Mouse (Mus musculus): ENCODE data around the gene Flt3l. TPM values are rescaled to one million over a fixed set of nuclear protein-coding genes. Genes with fewer than 3 reads are reported as not detected.

Flt3l gene
- polyA plus RNA-seq, 1 experiment from 2014 or later: 1.3 TPM

DNA sequence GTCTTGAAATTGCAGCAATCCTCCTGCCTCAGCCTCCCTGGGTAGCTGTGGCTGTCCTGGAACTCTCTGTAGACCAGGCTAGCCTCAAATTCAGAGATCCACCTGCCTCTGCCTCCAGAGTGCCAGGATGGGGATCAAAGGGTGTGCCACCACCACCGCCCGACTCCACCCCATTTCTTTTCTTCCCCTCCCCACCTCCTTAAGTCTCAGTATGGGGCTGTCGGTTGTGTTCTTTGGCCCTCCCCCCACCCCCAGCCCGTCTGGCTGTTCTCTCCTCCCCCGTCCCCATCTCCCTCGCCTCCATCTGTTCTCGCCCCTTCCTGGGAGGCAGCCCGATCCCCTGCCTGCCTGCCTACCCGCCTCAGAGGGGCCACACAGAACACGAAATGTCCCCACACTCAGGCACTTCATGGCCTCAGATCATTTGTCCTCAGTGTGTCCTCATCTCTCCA, 30.7 kb upstream of the Flt3l start:
- H3K27ac ChIP-seq (ENCODE audit: low read depth, low read length): no peak overlapping the region
- no peak overlapping the region for H3K4me3 ChIP-seq (ENCODE audit: low read depth, low read length)
- H3K4me1 ChIP-seq (ENCODE audit: control insufficient read depth, insufficient read depth, low read length): no peaks in the 10 kb centered on the region
- H3K4me2 ChIP-seq (ENCODE audit: low read depth, low read length): no peak overlapping the region
- peaks cover 58% of the 10 kb centered on the region for H3K27me3 ChIP-seq (ENCODE audit: control insufficient read depth, insufficient read depth, low read length)
- H3K9ac ChIP-seq (replicated peaks; ENCODE audit: low read depth, low read length): no peak overlapping the region
- WGBS: 25% methylated on average over 10 of the region's 10 CpGs
- H3K36me3 ChIP-seq (ENCODE audit: control insufficient read depth, insufficient read depth, low read length): no peaks in the 10 kb centered on the region
- ATAC-seq (ENCODE audit: low read depth): no peak
- no peaks in the 10 kb centered on the region for H3K9me3 ChIP-seq (ENCODE audit: control insufficient read depth, low read length)

DNA sequence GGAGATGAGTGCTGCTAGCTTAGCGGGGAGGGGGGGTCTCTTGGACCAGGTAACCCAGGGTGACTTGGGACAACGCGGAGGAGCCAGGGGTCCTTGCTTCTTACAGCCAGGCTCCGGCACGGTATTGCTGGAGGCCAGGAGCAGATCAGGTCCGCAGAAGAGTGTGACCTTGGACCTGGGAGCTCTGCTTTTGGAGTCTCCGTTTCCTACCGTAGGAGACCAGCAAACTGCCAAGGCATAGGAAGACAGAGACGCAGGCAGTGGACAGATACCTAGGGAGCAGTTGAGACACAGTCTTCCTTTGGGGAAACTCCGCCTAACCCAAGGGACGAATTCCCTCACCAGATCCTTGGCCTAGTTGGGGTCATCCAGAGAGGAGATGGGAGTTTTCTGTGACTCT, 29.5 kb upstream of the Flt3l start:
- H3K27me3 ChIP-seq (ENCODE audit: control insufficient read depth, insufficient read depth, low read length): peaks cover 58% of the 10 kb centered on the region
- 49% methylated on average over 11 of the region's 11 CpGs for WGBS

DNA sequence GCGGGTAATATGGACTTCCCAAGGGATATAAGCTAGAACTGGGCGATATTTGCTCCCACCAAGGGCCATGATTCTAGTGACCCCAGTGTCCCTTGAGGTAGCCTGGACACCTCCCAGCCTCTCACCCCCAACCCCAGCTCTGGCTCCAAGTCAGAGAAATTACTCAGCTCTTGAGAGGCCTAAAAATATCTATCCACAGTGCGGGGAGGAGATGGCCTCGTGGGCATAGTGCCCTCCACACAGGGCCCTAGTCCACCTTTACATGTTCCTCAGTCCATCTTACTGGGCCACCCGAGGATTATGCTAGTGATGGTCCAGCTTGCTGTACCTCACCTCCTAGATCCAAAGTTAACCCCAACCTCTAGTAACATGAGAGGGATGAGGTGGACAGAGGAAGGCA, 28.6 kb upstream of the Flt3l start:
- no peaks in the 10 kb centered on the region for H3K4me1 ChIP-seq (ENCODE audit: control insufficient read depth, insufficient read depth, low read length)
- H3K9ac ChIP-seq (replicated peaks; ENCODE audit: low read depth, low read length): no peak overlapping the region
- 0 out of 2 replicates have a peak, but pooled peaks cover 2% of the 10 kb centered on the region for H3K36me3 ChIP-seq (ENCODE audit: control insufficient read depth, insufficient read depth, low read length)
- H3K27me3 ChIP-seq (ENCODE audit: control insufficient read depth, insufficient read depth, low read length): peaks cover 58% of the 10 kb centered on the region
- H3K4me2 ChIP-seq (ENCODE audit: low read depth, low read length): no peak overlapping the region
- H3K27ac ChIP-seq (ENCODE audit: low read depth, low read length): no peak overlapping the region
- WGBS: 68% methylated on average over 5 of the region's 5 CpGs
- ATAC-seq (ENCODE audit: low read depth): no peak
- H3K4me3 ChIP-seq (ENCODE audit: low read depth, low read length): no peak overlapping the region
- H3K9me3 ChIP-seq (ENCODE audit: control insufficient read depth, low read length): no peaks in the 10 kb centered on the region

More for the DNA sequence above, 29.5 kb upstream of the Flt3l start:
- Histone ChIP-seq H3K4me1 (ENCODE audit: control insufficient read depth, insufficient read depth, low read length) (no peaks in the 10 kb centered on the region), H3K4me3 (ENCODE audit: low read depth, low read length) (no peak overlapping the region), H3K9ac (replicated peaks; ENCODE audit: low read depth, low read length) (no peak overlapping the region), H3K4me2 (ENCODE audit: low read depth, low read length) (no peak overlapping the region), H3K27ac (ENCODE audit: low read depth, low read length) (no peak overlapping the region), H3K36me3 (ENCODE audit: control insufficient read depth, insufficient read depth, low read length) (no peaks in the 10 kb centered on the region), H3K9me3 (ENCODE audit: control insufficient read depth, low read length) (no peaks in the 10 kb centered on the region)
- ATAC-seq (ENCODE audit: low read depth): no peak

DNA sequence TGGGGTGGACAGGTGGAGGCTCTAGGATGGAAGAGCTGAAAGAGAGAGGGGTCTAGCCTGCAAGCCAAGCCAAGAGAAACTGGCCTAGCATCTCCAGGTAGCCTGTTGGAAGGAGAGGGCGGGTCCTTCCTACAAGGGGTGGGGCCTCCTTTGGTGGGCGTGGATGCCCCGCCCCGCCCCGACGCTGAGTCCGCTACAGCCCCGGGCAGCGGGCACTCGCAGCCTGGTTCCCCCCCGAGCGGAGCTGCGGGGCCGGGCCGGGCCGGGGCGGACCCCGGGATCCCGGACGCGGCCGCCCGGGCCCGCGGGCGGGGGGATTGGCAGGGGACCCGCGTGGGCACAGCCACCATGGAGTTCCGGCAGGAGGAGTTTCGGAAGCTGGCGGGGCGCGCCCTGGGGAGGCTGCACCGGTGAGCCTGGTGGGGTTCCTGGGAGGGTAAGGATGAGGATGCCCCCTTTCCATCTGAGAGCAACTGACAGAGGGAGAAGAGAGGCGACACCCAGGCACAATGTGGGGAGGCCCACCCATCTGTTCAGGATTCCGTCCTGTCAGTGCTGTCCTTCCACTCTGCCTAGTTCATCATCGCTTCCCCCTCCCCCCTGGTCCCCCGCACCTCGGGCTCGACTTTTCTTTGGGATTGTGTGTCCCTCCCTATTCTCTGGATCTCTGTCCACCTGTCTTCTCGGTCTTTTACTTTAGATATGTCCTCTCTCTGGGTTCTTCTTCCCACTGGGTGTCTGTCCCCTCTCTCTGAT, 27.7 kb upstream of the Flt3l start, which contains the start of gene Slc17a7:
Gene Slc17a7, plus strand, starts transcription at position 215 of the 756 bp plus-strand sequence.
- WGBS: 3% methylated on average over 26 of the region's 41 CpGs
- Histone ChIP-seq H3K4me2 (ENCODE audit: low read depth, low read length) (peak within 1 kb of the TSS; percentile 59), H3K27ac (ENCODE audit: low read depth, low read length) (no peak within 1 kb of the TSS), H3K27me3 (ENCODE audit: control insufficient read depth, insufficient read depth, low read length) (peaks cover 49% of the 10 kb centered on the region), H3K36me3 (ENCODE audit: control insufficient read depth, insufficient read depth, low read length) (0 out of 2 replicates have a peak, but pooled peaks cover 7% of the 10 kb centered on the region), H3K9me3 (ENCODE audit: control insufficient read depth, low read length) (no peaks in the 10 kb centered on the region), H3K4me1 (ENCODE audit: control insufficient read depth, insufficient read depth, low read length) (no peaks in the 10 kb centered on the region), H3K4me3 (ENCODE audit: low read depth, low read length) (peak within 1 kb of the TSS; percentile 29), H3K9ac (replicated peaks; ENCODE audit: low read depth, low read length) (no peak within 1 kb of the TSS; the same call in 1 of the 2 replicates)
- ATAC-seq (ENCODE audit: low read depth): no peak

DNA sequence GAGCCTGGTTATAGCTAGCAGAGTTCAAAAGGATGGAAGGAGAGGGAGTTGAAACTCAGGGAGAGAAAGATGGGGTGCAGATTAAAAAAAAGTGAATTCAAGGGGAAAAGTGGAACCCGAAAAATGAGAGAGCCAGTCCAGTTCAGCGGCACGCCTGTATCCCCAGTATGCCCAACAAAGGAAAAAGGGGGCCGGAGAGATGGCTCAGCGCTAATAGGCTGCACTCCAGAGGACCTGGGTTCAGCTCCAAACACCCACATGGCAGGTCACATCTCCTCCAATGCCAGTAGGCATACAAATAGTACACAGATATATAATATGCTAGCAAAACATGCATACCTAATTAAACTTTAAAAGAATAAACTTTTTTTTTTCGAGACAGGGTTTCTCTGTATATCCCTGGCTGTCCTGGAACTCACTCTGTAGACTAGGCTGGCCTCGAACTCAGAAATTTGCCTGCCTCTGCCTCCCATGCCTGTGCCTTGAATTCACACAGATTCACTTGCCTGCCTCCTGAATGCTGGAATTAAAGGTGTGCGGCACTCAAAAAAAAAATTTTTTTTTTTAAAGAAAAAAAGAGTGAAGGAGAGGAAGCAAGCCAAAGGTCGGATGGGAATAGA, 26.9 kb upstream of the Flt3l start:
- no peak for ATAC-seq (ENCODE audit: low read depth)
- WGBS: 68% methylated on average over 9 of the region's 9 CpGs
- peaks cover 41% of the 10 kb centered on the region for H3K27me3 ChIP-seq (ENCODE audit: control insufficient read depth, insufficient read depth, low read length)
- H3K27ac ChIP-seq (ENCODE audit: low read depth, low read length): no peak overlapping the region
- no peak overlapping the region for H3K4me2 ChIP-seq (ENCODE audit: low read depth, low read length)
- no peak overlapping the region for H3K9ac ChIP-seq (replicated peaks; ENCODE audit: low read depth, low read length)
- H3K36me3 ChIP-seq (ENCODE audit: control insufficient read depth, insufficient read depth, low read length): 0 out of 2 replicates have a peak, but pooled peaks cover 14% of the 10 kb centered on the region
- no peaks in the 10 kb centered on the region for H3K9me3 ChIP-seq (ENCODE audit: control insufficient read depth, low read length)
- no peak overlapping the region for H3K4me3 ChIP-seq (ENCODE audit: low read depth, low read length)
- H3K4me1 ChIP-seq (ENCODE audit: control insufficient read depth, insufficient read depth, low read length): no peaks in the 10 kb centered on the region

DNA sequence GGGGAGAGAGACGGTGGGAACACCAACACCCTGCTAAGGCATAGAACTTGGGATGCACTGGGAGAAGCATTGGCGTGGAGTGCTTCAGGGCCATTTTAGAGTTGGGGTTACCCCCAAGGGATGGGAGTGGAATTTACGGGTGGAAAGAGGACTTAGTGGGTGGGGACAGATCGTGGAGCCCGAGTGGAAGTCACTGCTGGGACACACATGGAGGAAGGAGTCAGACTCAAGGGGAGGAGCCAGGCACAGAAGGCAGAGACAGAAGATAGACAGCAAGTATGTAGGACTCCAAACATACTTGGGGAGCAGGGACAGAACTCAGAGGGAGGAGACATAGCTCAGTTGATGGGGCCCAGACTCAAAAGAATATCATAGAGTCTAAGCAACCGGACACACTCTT, 26.3 kb upstream of the Flt3l start:
- Histone ChIP-seq H3K9me3 (ENCODE audit: control insufficient read depth, low read length) (no peaks in the 10 kb centered on the region), H3K27ac (ENCODE audit: low read depth, low read length) (no peak overlapping the region), H3K36me3 (ENCODE audit: control insufficient read depth, insufficient read depth, low read length) (0 out of 2 replicates have a peak, but pooled peaks cover 18% of the 10 kb centered on the region), H3K4me1 (ENCODE audit: control insufficient read depth, insufficient read depth, low read length) (no peaks in the 10 kb centered on the region), H3K4me2 (ENCODE audit: low read depth, low read length) (peak overlapping the region; percentile 59), H3K27me3 (ENCODE audit: control insufficient read depth, insufficient read depth, low read length) (peaks cover 37% of the 10 kb centered on the region), H3K4me3 (ENCODE audit: low read depth, low read length) (peak overlapping the region; percentile 27), H3K9ac (replicated peaks; ENCODE audit: low read depth, low read length) (0 out of 2 replicates have a peak overlapping the region, but pooled peaks have one; percentile 11)
- WGBS: 25% methylated on average over 6 of the region's 6 CpGs
- no peak for ATAC-seq (ENCODE audit: low read depth)

DNA sequence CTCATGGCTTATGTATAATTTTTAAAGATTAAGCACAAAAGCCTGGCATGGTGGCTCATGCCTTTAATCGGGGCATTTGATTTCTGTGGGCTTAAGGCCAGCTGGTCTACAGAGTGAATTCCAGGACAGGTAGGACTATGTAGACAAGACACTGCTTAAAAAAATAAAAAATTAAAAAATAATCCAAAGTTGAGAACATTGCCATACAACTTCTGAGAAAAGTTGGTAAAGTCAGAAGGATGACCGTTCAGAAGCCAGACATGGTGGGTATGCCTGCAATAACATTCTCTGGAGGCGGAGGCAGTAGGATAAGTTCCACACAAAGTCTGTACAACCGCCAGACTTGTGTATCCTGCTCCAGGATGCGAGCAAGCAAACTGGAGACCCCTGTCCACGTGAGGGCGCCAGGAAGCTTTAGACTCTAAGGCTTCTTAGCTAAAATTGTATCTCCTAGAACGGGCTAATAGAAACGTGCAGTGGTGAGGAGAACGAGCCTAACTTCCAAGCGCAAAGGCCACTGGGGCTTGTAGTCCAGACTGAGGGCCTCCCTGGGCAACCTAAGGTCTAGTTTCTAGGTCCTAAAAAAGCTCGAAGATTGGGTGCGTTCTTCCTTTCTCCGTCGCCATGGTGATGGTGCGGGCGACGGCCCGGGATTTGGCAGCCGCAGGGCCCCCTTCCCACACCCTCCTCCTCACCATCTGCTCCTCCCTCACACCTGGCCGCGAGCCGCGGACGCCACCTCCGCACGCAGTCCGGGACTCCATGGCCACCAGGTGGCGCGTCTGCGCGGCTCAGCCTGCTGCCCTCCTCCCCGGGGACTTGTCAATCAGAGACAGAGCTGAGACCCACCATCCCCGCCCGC, 25.6 kb upstream of the Flt3l start:
- H3K27ac ChIP-seq (ENCODE audit: low read depth, low read length): no peak overlapping the region
- peaks cover 36% of the 10 kb centered on the region for H3K27me3 ChIP-seq (ENCODE audit: control insufficient read depth, insufficient read depth, low read length)
- H3K4me2 ChIP-seq (ENCODE audit: low read depth, low read length): peak overlapping the region; percentile 59
- no peaks in the 10 kb centered on the region for H3K9me3 ChIP-seq (ENCODE audit: control insufficient read depth, low read length)
- 0 out of 2 replicates have a peak overlapping the region, but pooled peaks have one; percentile 11 for H3K9ac ChIP-seq (replicated peaks; ENCODE audit: low read depth, low read length)
- peak; percentile 87 for ATAC-seq (ENCODE audit: low read depth)
- 0 out of 2 replicates have a peak, but pooled peaks cover 18% of the 10 kb centered on the region for H3K36me3 ChIP-seq (ENCODE audit: control insufficient read depth, insufficient read depth, low read length)
- 4% methylated on average over 35 of the region's 35 CpGs for whole genome bisulfite sequencing
- H3K4me3 ChIP-seq (ENCODE audit: low read depth, low read length): peak overlapping the region; percentile 27
- no peaks in the 10 kb centered on the region for H3K4me1 ChIP-seq (ENCODE audit: control insufficient read depth, insufficient read depth, low read length)

DNA sequence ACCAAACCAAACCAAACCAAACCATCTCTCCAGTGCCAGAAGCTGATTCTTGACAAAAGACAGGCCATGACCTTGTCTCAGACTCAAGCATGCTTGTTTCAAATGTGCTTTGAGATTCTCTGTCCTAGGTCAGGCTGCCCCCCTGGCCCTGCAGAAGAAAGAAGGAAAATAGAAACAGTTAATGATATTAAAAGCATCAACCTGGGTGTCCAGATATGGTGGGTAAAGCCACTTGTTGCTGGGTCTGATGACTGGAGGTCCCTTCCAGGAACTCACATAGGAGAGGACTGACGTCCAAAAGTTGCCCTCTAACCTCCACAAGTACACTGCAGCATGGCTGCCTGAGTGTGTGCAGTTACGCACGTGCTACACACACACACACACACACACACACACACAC, 24.6 kb upstream of the Flt3l start:
- Histone ChIP-seq H3K4me3 (ENCODE audit: low read depth, low read length) (no peak overlapping the region), H3K27ac (ENCODE audit: low read depth, low read length) (no peak overlapping the region), H3K9me3 (ENCODE audit: control insufficient read depth, low read length) (no peaks in the 10 kb centered on the region), H3K27me3 (ENCODE audit: control insufficient read depth, insufficient read depth, low read length) (peaks cover 29% of the 10 kb centered on the region), H3K4me1 (ENCODE audit: control insufficient read depth, insufficient read depth, low read length) (no peaks in the 10 kb centered on the region), H3K4me2 (ENCODE audit: low read depth, low read length) (no peak overlapping the region), H3K9ac (replicated peaks; ENCODE audit: low read depth, low read length) (no peak overlapping the region), H3K36me3 (ENCODE audit: control insufficient read depth, insufficient read depth, low read length) (0 out of 2 replicates have a peak, but pooled peaks cover 18% of the 10 kb centered on the region)
- ATAC-seq (ENCODE audit: low read depth): no peak
- WGBS: 91% methylated on average over 3 of the region's 3 CpGs

All from neural tube, embryonic 14.5 days (tissue).